Mouse (Mus musculus) CH12.LX (cell line): ENCODE results near the gene Lrp3. TPM values are rescaled to one million over a fixed set of nuclear protein-coding genes. Genes with fewer than 3 reads are reported as not detected.

Experiments
- DNase-seq: peaks from one replicate; pipeline ENCODE4 v3.0.0-alpha.2; 2013; ENCODE audit errors: extremely low read depth
- H3K27ac ChIP-seq: 2 replicates; pipeline ENCODE4 v1.5.1; 2012; ENCODE audit warnings: low read depth, mild to moderate bottlenecking, control low read depth, moderate library complexity; ENCODE audit not compliant: insufficient read depth
- H3K27me3 ChIP-seq: replicated peaks from 2 replicates; pipeline ENCODE3; 2012; ENCODE audit warnings: inconsistent platforms
- H3K36me3 ChIP-seq, 2 experiments: replicated peaks in 1 of 2; 2 replicates each; pipeline versions ENCODE3 to v1.6.1; 2012; ENCODE audit warnings: inconsistent platforms in 1 of 2, low read length in 1 of 2, mild to moderate bottlenecking in 1 of 2, mixed read lengths in 1 of 2, moderate library complexity in 1 of 2; ENCODE audit not compliant: control insufficient read depth in 1 of 2, insufficient read depth in 1 of 2
- H3K4me1 ChIP-seq, 2 experiments: 2 replicates each; pipeline ENCODE4 v1.6.1; 2012; ENCODE audit warnings: inconsistent platforms in 1 of 2, moderate library complexity in 1 of 2; ENCODE audit not compliant: insufficient read depth in 2 of 2, control insufficient read depth in 1 of 2
- H3K4me2 ChIP-seq: 2 replicates; pipeline ENCODE4 v1.6.1; 2012; ENCODE audit warnings: low read depth, mild to moderate bottlenecking, control low read depth; ENCODE audit not compliant: poor library complexity, insufficient read depth, severe bottlenecking
- H3K4me3 ChIP-seq, 3 experiments: fragments of 150-350 bp in 1 of 3; sonication (generic) in 1 of 3; replicated peaks in 1 of 3; 2 replicates each; pipeline versions ENCODE3 to v1.5.1; 2011 to 2012; ENCODE audit warnings: low read depth in 2 of 3, low read length in 2 of 3, mild to moderate bottlenecking in 2 of 3, moderate library complexity in 2 of 3, control low read depth in 1 of 3, improper control_type of control experiment in 1 of 3, inconsistent platforms in 1 of 3, mixed read lengths in 1 of 3; ENCODE audit not compliant: poor library complexity in 1 of 3
- H3K79me2 ChIP-seq: replicated peaks from 2 replicates; pipeline ENCODE4 v1.6.1; 2012; ENCODE audit warnings: mild to moderate bottlenecking, moderate library complexity; ENCODE audit not compliant: control insufficient read depth, poor library complexity, insufficient read depth, severe bottlenecking; ENCODE audit errors: extremely low read depth
- H3K9ac ChIP-seq: 2 replicates; pipeline ENCODE4 v1.6.1; 2012; ENCODE audit warnings: low read depth, mild to moderate bottlenecking, control low read depth, moderate library complexity; ENCODE audit not compliant: insufficient read depth
- H3K9me3 ChIP-seq: replicated peaks from 2 replicates; pipeline ENCODE3; 2012; ENCODE audit warnings: low read length, inconsistent platforms, mixed read lengths
- BHLHE40 ChIP-seq: IDR thresholded peaks from 2 replicates; pipeline ENCODE4 v1.6.1; 2011; ENCODE audit warnings: mild to moderate bottlenecking, low read depth, low read length, improper control_type of control experiment
- CHD1 ChIP-seq: IDR thresholded peaks from 2 replicates; pipeline ENCODE4 v1.6.1; 2012; ENCODE audit warnings: low read depth, low read length, improper control_type of control experiment, inconsistent platforms
- ELF1 ChIP-seq: IDR thresholded peaks from 2 replicates; pipeline ENCODE4 v1.6.1; 2014; ENCODE audit warnings: low read depth, mild to moderate bottlenecking, inconsistent platforms, low read length, improper control_type of control experiment
- HCFC1 ChIP-seq: IDR thresholded peaks from 2 replicates; pipeline ENCODE4 v1.6.1; 2012; ENCODE audit warnings: low read depth, mild to moderate bottlenecking, inconsistent platforms, low read length, improper control_type of control experiment
- JUN ChIP-seq: IDR thresholded peaks from 2 replicates; pipeline ENCODE4 v1.6.1; 2011; ENCODE audit warnings: low read depth, mild to moderate bottlenecking, low read length, improper control_type of control experiment, moderate library complexity; ENCODE audit not compliant: insufficient read depth
- KAT2A ChIP-seq: IDR thresholded peaks from 2 replicates; pipeline ENCODE4 v1.6.1; 2012; ENCODE audit warnings: low read length, improper control_type of control experiment, inconsistent platforms; ENCODE audit not compliant: insufficient replicate concordance
- MAX ChIP-seq: IDR thresholded peaks from 2 replicates; pipeline ENCODE4 v1.6.1; 2011; ENCODE audit warnings: low read length, improper control_type of control experiment
- MYC ChIP-seq: IDR thresholded peaks from 2 replicates; pipeline ENCODE4 v1.6.1; 2011; ENCODE audit warnings: low read depth, mild to moderate bottlenecking, improper control_type of control experiment, low read length
- NELFE ChIP-seq: IDR thresholded peaks from 2 replicates; pipeline ENCODE4 v1.6.1; 2011; ENCODE audit warnings: low read depth, low read length, improper control_type of control experiment
- POLR2A ChIP-seq: IDR thresholded peaks from 2 replicates; pipeline ENCODE4 v1.6.1; 2011; ENCODE audit warnings: low read depth, mild to moderate bottlenecking, improper control_type of control experiment, low read length
- SIN3A ChIP-seq: IDR thresholded peaks from 2 replicates; pipeline ENCODE4 v1.6.1; 2012; ENCODE audit warnings: low read length, improper control_type of control experiment, inconsistent platforms
- SMC3 ChIP-seq: IDR thresholded peaks from 2 replicates; pipeline ENCODE4 v1.6.1; 2011; ENCODE audit warnings: low read depth, low read length, improper control_type of control experiment
- TBP ChIP-seq: conservative IDR thresholded peaks from 2 replicates; pipeline ENCODE4 v1.6.1; 2011; ENCODE audit warnings: low read depth, low read length, improper control_type of control experiment
- TCF12 ChIP-seq: IDR thresholded peaks from 2 replicates; pipeline ENCODE4 v1.6.1; 2014; ENCODE audit warnings: low read depth, mild to moderate bottlenecking, inconsistent platforms, low read length, improper control_type of control experiment
- USF1 ChIP-seq: IDR thresholded peaks from 2 replicates; pipeline ENCODE4 v1.6.1; 2014; ENCODE audit warnings: low read depth, mild to moderate bottlenecking, inconsistent platforms, low read length, improper control_type of control experiment
- ZC3H11A ChIP-seq: IDR thresholded peaks from 2 replicates; pipeline ENCODE4 v1.6.1; 2012; ENCODE audit warnings: low read depth, mild to moderate bottlenecking, inconsistent platforms, low read length, improper control_type of control experiment
- ZMIZ1 ChIP-seq: IDR thresholded peaks from 2 replicates; pipeline ENCODE4 v1.6.1; 2012; ENCODE audit warnings: low read depth, mild to moderate bottlenecking, inconsistent platforms, low read length, improper control_type of control experiment
- ZNF384 ChIP-seq: IDR thresholded peaks from 2 replicates; pipeline ENCODE4 v1.6.1; 2012; ENCODE audit warnings: low read depth, low read length, improper control_type of control experiment, inconsistent platforms
- dilution Hi-C: fragments of 300-500 bp; cut with MboI; formaldehyde crosslinking; loops from 2 replicates; pipeline ENCODE4 v1.14.3; 2020; ENCODE audit warnings: low sequenced_read_pairs; ENCODE audit not compliant: extremely low pct_unique_long_range_greater_than_20kb, extremely low pct_ligation_motif_present
- in situ Hi-C: fragments of 300-500 bp; cut with MboI; formaldehyde crosslinking; loops from 3 replicates; pipeline ENCODE4 v1.14.3; 2019; ENCODE audit warnings: low sequenced_read_pairs, low pct_ligation_motif_present, low pct_unique_long_range_greater_than_20kb, mixed read lengths
- polyA plus RNA-seq: library from polyadenylated mRNA; unstranded; fragments of >175 nt; gene quantifications from 2 replicates; pipeline ENCODE4 v1.2.1, GENCODE M21; 2012; ENCODE audit warnings: low read depth; ENCODE audit not compliant: insufficient read length
- total RNA-seq, 2 experiments: library from RNA; depleted of rRNA; stranded (reverse); fragments of 300-350 nt in 1 of 2; fragments of >200 nt in 1 of 2; gene quantifications; 2 replicates each; pipeline ENCODE4 v1.2.3; 2012 to 2014

Gene Lrp3
- total and polyA plus RNA-seq, 3 experiments: not detected

DNA sequence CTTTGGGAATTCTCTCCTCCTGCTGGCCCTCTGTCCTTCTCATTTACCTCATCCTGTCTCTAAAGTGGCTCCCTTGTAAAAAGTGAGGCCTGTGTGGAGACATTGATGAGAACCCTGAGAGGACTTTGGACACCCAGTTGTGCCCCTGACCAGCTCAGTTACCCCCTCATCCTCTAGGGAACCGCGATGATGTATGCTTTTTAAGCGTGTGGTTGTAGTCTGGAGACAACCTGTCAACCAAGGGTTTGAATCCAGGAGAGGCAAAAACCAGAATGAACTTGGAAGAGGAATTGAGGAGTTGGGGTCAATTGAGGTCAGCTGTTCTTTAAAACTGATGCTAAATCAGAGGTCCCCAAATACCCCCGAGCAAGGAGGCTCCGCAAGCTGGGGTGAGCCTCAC lies 433 bp upstream of the Lrp3 start:
- Histone ChIP-seq H3K79me2 (no peaks in the 10 kb centered on the region), H3K9ac (no peak overlapping the region), H3K27me3 (peaks cover 21% of the 10 kb centered on the region)
- no peak for DNase-seq
- no peak for TF ChIP-seq ZMIZ1
- no peak for TF ChIP-seq MYC
- no peak for TF ChIP-seq ZNF384
- TF ChIP-seq, all 38 proteins: peak for 0
- Histone ChIP-seq H3K4me3 (no peak overlapping the region), H3K4me2 (no peak overlapping the region), H3K9me3 (peaks cover 3% of the 10 kb centered on the region), H3K36me3 (no peaks in the 10 kb centered on the region), H3K27ac (no peak overlapping the region), H3K4me1 (peaks cover 0 to 15% of the 10 kb centered on the region in 2 experiments; a peak in 3 of 4 replicates)
- dilution Hi-C loops: no loop called here
- in situ Hi-C loops: no loop called here

- Histone ChIP-seq H3K79me2 (no peaks in the 10 kb centered on the region), H3K9ac (no peak overlapping the region), H3K27me3 (peaks cover 29% of the 10 kb centered on the region), H3K27ac (no peak overlapping the region), H3K4me1 (peaks cover 0 to 15% of the 10 kb centered on the region in 2 experiments; a peak in 3 of 4 replicates), H3K4me3 (no peak overlapping the region), H3K36me3 (no peaks in the 10 kb centered on the region), H3K9me3 (peaks cover 3% of the 10 kb centered on the region), H3K4me2 (no peak overlapping the region)
- TF ChIP-seq TBP (no peak), JUN (no peak), MAX (no peak), CHD1 (no peak), MYC (no peak), BHLHE40 (no peak), HCFC1 (no peak), POLR2A (no peak), KAT2A (no peak), NELFE (no peak), SIN3A (no peak), SMC3 (no peak)
- in situ Hi-C loops (no loop called here), dilution Hi-C loops (no loop called here)
- DNase-seq: no peak
These were observed 666 bp downstream of the Lrp3 start for GRCm38 (mm10) chr7:35214442-35215222.

- TF ChIP-seq ELF1 (no peak), TCF12 (no peak), USF1 (no peak), BHLHE40 (no peak), ZC3H11A (no peak)
- Histone ChIP-seq H3K4me1 (peaks cover 0 to 15% of the 10 kb centered on the region in 2 experiments; a peak in 3 of 4 replicates), H3K27ac (no peak overlapping the region), H3K36me3 (no peaks in the 10 kb centered on the region), H3K79me2 (no peaks in the 10 kb centered on the region), H3K9me3 (peaks cover 5% of the 10 kb centered on the region), H3K27me3 (peaks cover 43% of the 10 kb centered on the region), H3K9ac (no peak overlapping the region), H3K4me3 (no peak overlapping the region), H3K4me2 (no peak overlapping the region)
- dilution Hi-C loops: no loop called here
- in situ Hi-C loops: no loop called here
- no peak for DNase-seq
These were observed 3.5 kb downstream of the Lrp3 start for GRCm38 (mm10) chr7:35211791-35212190.
